Mouse (Mus musculus) limb, embryonic 11.5 days (tissue): Measurements from ENCODE around the gene Mrps26. TPM values are rescaled to one million over a fixed set of nuclear protein-coding genes. Genes with fewer than 3 reads are reported as not detected.

Experiments
- microRNA-seq: library from miRNA; unstranded; fragments of <30 nt; microRNA quantifications from one replicate; pipeline ENCODE4, GENCODE M21; 2016
- polyA plus RNA-seq: library from polyadenylated mRNA; unstranded; fragments of >200 nt; fragmentation: Nextera tagmentation; extraction: Ambion mirVana; gene quantifications from 2 replicates; pipeline ENCODE4 v1.2.1, GENCODE M21; 2014

Gene Mrps26
- polyA plus RNA-seq, 1 experiment from 2014 or later, result 90.2 TPM

Small RNAs within 50 kb of the gene (microRNA-seq; reads per million reads assigned to microRNA genes)
- not detected for gene Gm23876

Other genes with a start within 250 kb of the Mrps26 start
- 62.3 and 64.2 TPM in 2 replicates for gene Cpxm1, start 166.2 kb upstream of the Mrps26 start, polyA plus RNA-seq
- gene Gm28372, start 158.5 kb upstream of the Mrps26 start, polyA plus RNA-seq, result not detected in 2 replicates
- gene 1700020A23Rik, start 158.5 kb upstream of the Mrps26 start, polyA plus RNA-seq, result not detected in 2 replicates
- 0.11 TPM in 1 of 2 replicates, not detected in the other for gene Tmem239, start 157.3 kb upstream of the Mrps26 start, polyA plus RNA-seq
- gene Vps16, start 139.4 kb upstream of the Mrps26 start, polyA plus RNA-seq, result 79.8 and 89.2 TPM in 2 replicates
- 10.9 and 11.4 TPM in 2 replicates for gene Pced1a, start 139.0 kb upstream of the Mrps26 start, polyA plus RNA-seq
- gene Ptpra, start 113.5 kb upstream of the Mrps26 start, polyA plus RNA-seq, result 88.6 and 98.5 TPM in 2 replicates
- not detected in 2 replicates for gene Oxt, start 12.4 kb downstream of the Mrps26 start, polyA plus RNA-seq
- not detected in 2 replicates for gene Avp, start 18.8 kb downstream of the Mrps26 start, polyA plus RNA-seq
- gene Fastkd5, start 66.3 kb downstream of the Mrps26 start, polyA plus RNA-seq, result 23.4 and 24.9 TPM in 2 replicates
- gene Ubox5, start 66.3 kb downstream of the Mrps26 start, polyA plus RNA-seq, result 16.6 and 21.1 TPM in 2 replicates
- 0.88 and 1.1 TPM in 2 replicates for gene Lzts3, start 79.1 kb downstream of the Mrps26 start, polyA plus RNA-seq
- gene Ddrgk1, start 100.9 kb downstream of the Mrps26 start, polyA plus RNA-seq, result 50.7 and 52.5 TPM in 2 replicates
- 149 and 157 TPM in 2 replicates for gene Itpa, start 103.9 kb downstream of the Mrps26 start, polyA plus RNA-seq
- 0.57 and 1.1 TPM in 2 replicates for gene Slc4a11, start 133.8 kb downstream of the Mrps26 start, polyA plus RNA-seq